Mouse (Mus musculus) testis, adult 2 months (tissue): ENCODE results near the gene Plpp1. TPM values are rescaled to one million over a fixed set of nuclear protein-coding genes. Genes with fewer than 3 reads are reported as not detected.

Experiments
- H3K27ac ChIP-seq: fragments of 200-500 bp; 2 replicates; pipeline ENCODE4 v1.5.1; 2012; ENCODE audit warnings: low read depth, low read length; ENCODE audit not compliant: control insufficient read depth, insufficient read depth
- H3K27me3 ChIP-seq: fragments of 200-500 bp; 2 replicates; pipeline ENCODE4 v1.6.1; 2012; ENCODE audit warnings: mild to moderate bottlenecking, low read length, moderate library complexity; ENCODE audit not compliant: control insufficient read depth, insufficient read depth
- H3K36me3 ChIP-seq: fragments of 200-500 bp; 2 replicates; pipeline ENCODE4 v1.6.1; 2012; ENCODE audit warnings: mild to moderate bottlenecking, low read length; ENCODE audit not compliant: control insufficient read depth, insufficient read depth
- H3K4me1 ChIP-seq: fragments of 200-500 bp; 2 replicates; pipeline ENCODE4 v1.6.1; 2012; ENCODE audit warnings: low read length; ENCODE audit not compliant: control insufficient read depth, insufficient read depth
- H3K4me3 ChIP-seq: fragments of 200-500 bp; 2 replicates; pipeline ENCODE4 v1.5.1; 2012; ENCODE audit warnings: low read depth, mild to moderate bottlenecking, low read length, moderate library complexity, mixed read lengths; ENCODE audit not compliant: control insufficient read depth
- CTCF ChIP-seq: fragments of 200-500 bp; IDR thresholded peaks from 2 replicates; pipeline ENCODE4 v1.5.1; 2012; ENCODE audit warnings: low read depth, mild to moderate bottlenecking, inconsistent platforms, low read length, moderate library complexity; ENCODE audit not compliant: control insufficient read depth, insufficient read depth, insufficient replicate concordance
- POLR2A ChIP-seq: fragments of 200-500 bp; IDR thresholded peaks from 2 replicates; pipeline ENCODE4 v1.6.1; 2012; ENCODE audit warnings: low read depth, mild to moderate bottlenecking, inconsistent platforms, low read length, moderate library complexity; ENCODE audit not compliant: control insufficient read depth
- polyA plus RNA-seq: library from polyadenylated mRNA; depleted of rRNA; stranded (reverse); fragments of >200 nt; gene quantifications from 2 replicates; pipeline ENCODE4 v1.2.3, GENCODE M21; 2012

The Plpp1 gene
- polyA plus RNA-seq, 1 experiment: 115 TPM

GRCm38 (mm10) chr13:112798243-112798952 lies 2.2 kb upstream of the Plpp1 start:
- peaks cover 15% of the 10 kb centered on the region for H3K4me1 ChIP-seq
- no peak for TF ChIP-seq POLR2A
- no peak for TF ChIP-seq CTCF
- H3K27ac ChIP-seq: no peak overlapping the region
- no peaks in the 10 kb centered on the region for H3K27me3 ChIP-seq
- no peak overlapping the region for H3K4me3 ChIP-seq
- no peaks in the 10 kb centered on the region for H3K36me3 ChIP-seq

- H3K36me3 ChIP-seq: no peaks in the 10 kb centered on the region
- H3K4me3 ChIP-seq: no peak overlapping the region
- no peak overlapping the region for H3K27ac ChIP-seq
- no peak for TF ChIP-seq CTCF
- TF ChIP-seq POLR2A: no peak
- H3K27me3 ChIP-seq: no peaks in the 10 kb centered on the region
- peaks cover 15% of the 10 kb centered on the region for H3K4me1 ChIP-seq
These were observed 1.7 kb upstream of the Plpp1 start for GRCm38 (mm10) chr13:112798953-112799305.

- H3K4me3 ChIP-seq: no peak overlapping the region
- no peaks in the 10 kb centered on the region for H3K27me3 ChIP-seq
- H3K27ac ChIP-seq: peak overlapping the region; percentile 34
- H3K4me1 ChIP-seq: peaks cover 15% of the 10 kb centered on the region
- TF ChIP-seq POLR2A: no peak
- no peak for TF ChIP-seq CTCF
- H3K36me3 ChIP-seq: no peaks in the 10 kb centered on the region
These were observed 811 bp upstream of the Plpp1 start for GRCm38 (mm10) chr13:112799721-112800241.

GRCm38 (mm10) chr13:112801381-112802004 lies 901 bp downstream of the Plpp1 start:
- H3K27ac ChIP-seq: peak overlapping the region; percentile 88
- H3K4me1 ChIP-seq: peaks cover 15% of the 10 kb centered on the region
- no peaks in the 10 kb centered on the region for H3K36me3 ChIP-seq
- peak overlapping the region; percentile 90 for H3K4me3 ChIP-seq
- H3K27me3 ChIP-seq: no peaks in the 10 kb centered on the region
- no peak for TF ChIP-seq CTCF
- no peak for TF ChIP-seq POLR2A

GRCm38 (mm10) chr13:112803106-112803505 lies 2.5 kb downstream of the Plpp1 start:
- H3K36me3 ChIP-seq: no peaks in the 10 kb centered on the region
- no peak overlapping the region; the same call in 1 of the 2 replicates for H3K4me3 ChIP-seq
- peaks cover 15% of the 10 kb centered on the region for H3K4me1 ChIP-seq
- H3K27ac ChIP-seq: no peak overlapping the region
- TF ChIP-seq CTCF: no peak
- no peak for TF ChIP-seq POLR2A
- H3K27me3 ChIP-seq: no peaks in the 10 kb centered on the region

GRCm38 (mm10) chr13:112803661-112804060 lies 3.1 kb downstream of the Plpp1 start:
- Histone ChIP-seq H3K4me3 (no peak overlapping the region), H3K27me3 (no peaks in the 10 kb centered on the region), H3K36me3 (no peaks in the 10 kb centered on the region), H3K27ac (no peak overlapping the region), H3K4me1 (peaks cover 15% of the 10 kb centered on the region)
- TF ChIP-seq POLR2A (no peak), CTCF (no peak)

- no peak overlapping the region for H3K4me3 ChIP-seq
- no peaks in the 10 kb centered on the region for H3K27me3 ChIP-seq
- H3K36me3 ChIP-seq: no peaks in the 10 kb centered on the region
- TF ChIP-seq POLR2A: no peak
- no peak for TF ChIP-seq CTCF
- no peak overlapping the region for H3K27ac ChIP-seq
- peaks cover 6% of the 10 kb centered on the region for H3K4me1 ChIP-seq
These were observed 4.9 kb downstream of the Plpp1 start for GRCm38 (mm10) chr13:112805529-112805928.
